Mouse (Mus musculus) stomach, embryonic 16.5 days (tissue): ENCODE data around the gene Srgap1. TPM values are rescaled to one million over a fixed set of nuclear protein-coding genes. Genes with fewer than 3 reads are reported as not detected.

Experiments used
- ATAC-seq: fragments of 200-750 bp; cut with Nextera tagmentation; 2 replicates; pipeline ENCODE4 v1.8.0; 2017; ENCODE audit warnings: moderate number of reproducible peaks, moderate TSS enrichment; ENCODE audit not compliant: insufficient read depth, low FRiP score
- H3K27ac ChIP-seq: fragments of 300-500 bp; sonication (generic); 2 replicates; pipeline ENCODE4 v1.5.1; 2014; ENCODE audit warnings: low read length
- H3K27me3 ChIP-seq: fragments of 300-500 bp; sonication (generic); 2 replicates; pipeline ENCODE4 v1.6.1; 2014; ENCODE audit warnings: low read length, control low read depth, mixed read lengths; ENCODE audit not compliant: control insufficient read depth, insufficient read depth
- H3K36me3 ChIP-seq: fragments of 300-500 bp; sonication (generic); 2 replicates; pipeline ENCODE4 v1.6.1; 2014; ENCODE audit warnings: low read length; ENCODE audit not compliant: control insufficient read depth, insufficient read depth
- H3K4me1 ChIP-seq: fragments of 300-500 bp; sonication (generic); 2 replicates; pipeline ENCODE4 v1.6.1; 2014; ENCODE audit warnings: low read length, control low read depth, mixed read lengths; ENCODE audit not compliant: control insufficient read depth, insufficient read depth
- H3K4me2 ChIP-seq: fragments of 300-500 bp; sonication (generic); 2 replicates; pipeline ENCODE4 v1.6.1; 2014; ENCODE audit warnings: low read depth, low read length, mixed read lengths
- H3K4me3 ChIP-seq: fragments of 300-500 bp; sonication (generic); replicated peaks from 2 replicates; pipeline ENCODE4 v1.5.1; 2014; ENCODE audit warnings: mild to moderate bottlenecking, low read length
- H3K9ac ChIP-seq: fragments of 300-500 bp; sonication (generic); 2 replicates; pipeline ENCODE4 v1.6.1; 2014; ENCODE audit warnings: low read length
- H3K9me3 ChIP-seq: fragments of 300-500 bp; sonication (generic); replicated peaks from 2 replicates; pipeline ENCODE4 v1.6.1; 2016; ENCODE audit warnings: low read length, control low read depth; ENCODE audit not compliant: control insufficient read depth
- WGBS: fragments of 180-500 bp; shearing (Covaris S2); extraction: QIAGEN DNeasy Blood & Tissue Kit; methylation state at CpG from one replicate; pipeline ENCODE4 v1.1.7; 2014; 5-methylcytosine and 5-hydroxymethylcytosine counted together
- polyA plus RNA-seq: library from polyadenylated mRNA; unstranded; fragments of >200 nt; fragmentation: Nextera tagmentation; extraction: Ambion mirVana; gene quantifications from 2 replicates; pipeline ENCODE4 v1.2.1, GENCODE M21; 2015

Srgap1 gene
- polyA plus RNA-seq, 1 experiment from 2014 or later = 5.6 TPM

DNA sequence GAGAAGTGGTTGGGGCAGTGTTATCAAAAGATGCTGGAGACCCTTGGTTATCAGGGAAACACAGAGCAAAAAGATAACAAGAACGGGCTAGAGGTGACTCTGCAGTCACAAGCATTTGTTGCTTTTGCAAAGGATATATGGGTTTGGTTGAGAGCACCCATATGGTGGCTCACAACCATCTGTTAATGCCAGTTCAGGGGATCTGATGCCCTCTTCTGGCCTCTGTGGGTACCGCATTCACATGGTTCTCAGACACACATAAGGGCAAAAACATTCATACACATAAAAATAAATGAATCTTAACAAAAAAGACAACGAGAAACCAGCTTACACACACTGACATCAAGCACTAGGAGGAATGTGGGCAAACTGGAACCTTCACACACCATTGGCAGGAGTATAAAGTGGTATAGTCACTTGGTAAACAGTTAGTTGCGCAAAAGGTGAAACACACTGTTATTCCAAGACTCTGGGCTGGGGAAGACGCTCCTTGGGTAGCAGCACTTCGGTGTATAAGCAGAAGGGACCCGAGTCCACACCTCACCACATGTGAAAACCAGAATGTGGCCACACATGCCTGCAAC is 191.2 kb downstream of the Srgap1 start:
- no peaks in the 10 kb centered on the region for H3K9me3 ChIP-seq
- no peak overlapping the region for H3K4me3 ChIP-seq
- H3K4me1 ChIP-seq = 0 out of 2 replicates have a peak, but pooled peaks cover under 1% of the 10 kb centered on the region
- no peaks in the 10 kb centered on the region for H3K27me3 ChIP-seq
- H3K36me3 ChIP-seq = peaks cover 3% of the 10 kb centered on the region; the same call in 1 of the 2 replicates
- H3K4me2 ChIP-seq = no peak overlapping the region
- H3K27ac ChIP-seq = no peak overlapping the region
- 77% methylated on average over 7 of the region's 7 CpGs for WGBS
- no peak for ATAC-seq
- H3K9ac ChIP-seq = no peak overlapping the region

DNA sequence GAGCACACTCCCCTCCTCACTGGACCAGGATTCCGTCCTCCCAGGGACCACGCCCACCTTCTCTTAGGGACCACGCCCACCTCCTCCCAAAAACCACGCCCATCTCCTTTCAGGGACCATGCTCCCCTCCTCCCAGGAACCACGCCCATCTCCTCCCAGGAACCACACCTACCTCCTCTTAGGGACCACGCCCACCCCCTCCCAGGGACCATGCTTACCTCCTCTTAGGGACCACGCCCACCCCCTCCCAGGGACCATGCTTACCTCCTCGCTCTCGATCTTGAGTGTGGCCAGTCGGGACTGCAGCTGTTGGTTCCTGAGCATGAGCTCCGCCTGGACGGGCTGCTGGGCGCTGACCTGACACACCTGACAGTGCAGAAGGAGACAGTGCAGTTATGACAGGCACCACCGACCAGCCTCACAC is 193.7 kb downstream of the Srgap1 start:
- no peaks in the 10 kb centered on the region for H3K4me1 ChIP-seq
- H3K27ac ChIP-seq = no peak overlapping the region
- ATAC-seq = no peak
- no peak overlapping the region for H3K4me3 ChIP-seq
- WGBS = 45% methylated on average over 14 of the region's 14 CpGs
- H3K9ac ChIP-seq = no peak overlapping the region
- no peak overlapping the region for H3K4me2 ChIP-seq
- no peaks in the 10 kb centered on the region for H3K27me3 ChIP-seq
- peaks cover 3% of the 10 kb centered on the region; the same call in 1 of the 2 replicates for H3K36me3 ChIP-seq
- H3K9me3 ChIP-seq = no peaks in the 10 kb centered on the region

DNA sequence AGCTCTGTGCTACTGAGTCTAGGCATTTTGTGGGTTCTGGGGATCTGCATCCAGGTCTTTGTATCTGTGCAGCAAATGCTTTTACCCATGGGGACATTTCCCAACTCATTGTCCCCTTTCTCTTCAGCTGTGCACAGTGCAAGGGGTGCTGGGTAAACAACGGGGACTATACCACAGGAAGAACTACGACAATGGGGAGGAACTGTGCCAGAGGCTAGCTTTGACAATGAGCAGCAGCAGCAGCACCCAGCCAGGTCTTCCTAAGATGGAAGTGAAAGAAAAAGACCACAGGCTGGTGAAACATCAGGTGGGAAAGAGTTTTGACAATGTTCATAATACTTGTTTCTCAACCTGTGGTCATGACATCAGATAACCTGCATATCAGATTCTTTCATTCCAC is 197.6 kb downstream of the Srgap1 start:
- no peak overlapping the region for H3K27ac ChIP-seq
- WGBS = 60% methylated on average over 2 of the region's 2 CpGs
- H3K4me3 ChIP-seq = no peak overlapping the region
- no peak for ATAC-seq
- H3K4me2 ChIP-seq = no peak overlapping the region
- no peak overlapping the region for H3K9ac ChIP-seq
- H3K27me3 ChIP-seq = no peaks in the 10 kb centered on the region
- no peaks in the 10 kb centered on the region for H3K9me3 ChIP-seq
- no peaks in the 10 kb centered on the region for H3K36me3 ChIP-seq
- H3K4me1 ChIP-seq = no peaks in the 10 kb centered on the region

DNA sequence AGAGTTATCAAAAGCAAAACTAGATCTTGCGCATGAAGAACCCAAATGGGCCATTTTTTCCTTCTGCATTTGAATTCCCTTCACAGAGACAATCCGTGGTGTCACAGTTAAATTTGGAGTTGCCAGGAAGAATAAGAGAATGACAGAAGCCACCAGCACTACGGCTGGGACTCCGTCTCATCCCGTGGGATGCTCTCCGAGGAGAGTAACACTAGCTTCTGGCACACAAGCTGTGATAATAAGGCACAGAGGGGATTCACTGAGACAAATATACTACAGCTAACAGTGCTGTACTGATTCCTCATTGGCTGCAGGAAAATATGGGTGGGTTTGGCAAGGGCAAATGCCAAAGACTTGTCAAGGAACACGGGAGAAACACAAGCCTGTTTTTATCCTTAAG is 201.4 kb downstream of the Srgap1 start:
- H3K27me3 ChIP-seq = no peaks in the 10 kb centered on the region
- no peak overlapping the region for H3K4me3 ChIP-seq
- H3K4me2 ChIP-seq = no peak overlapping the region
- no peak overlapping the region for H3K9ac ChIP-seq
- 78% methylated on average over 7 of the region's 7 CpGs for WGBS
- H3K4me1 ChIP-seq = no peaks in the 10 kb centered on the region
- H3K36me3 ChIP-seq = no peaks in the 10 kb centered on the region
- no peak for ATAC-seq
- H3K27ac ChIP-seq = no peak overlapping the region
- H3K9me3 ChIP-seq = no peaks in the 10 kb centered on the region

DNA sequence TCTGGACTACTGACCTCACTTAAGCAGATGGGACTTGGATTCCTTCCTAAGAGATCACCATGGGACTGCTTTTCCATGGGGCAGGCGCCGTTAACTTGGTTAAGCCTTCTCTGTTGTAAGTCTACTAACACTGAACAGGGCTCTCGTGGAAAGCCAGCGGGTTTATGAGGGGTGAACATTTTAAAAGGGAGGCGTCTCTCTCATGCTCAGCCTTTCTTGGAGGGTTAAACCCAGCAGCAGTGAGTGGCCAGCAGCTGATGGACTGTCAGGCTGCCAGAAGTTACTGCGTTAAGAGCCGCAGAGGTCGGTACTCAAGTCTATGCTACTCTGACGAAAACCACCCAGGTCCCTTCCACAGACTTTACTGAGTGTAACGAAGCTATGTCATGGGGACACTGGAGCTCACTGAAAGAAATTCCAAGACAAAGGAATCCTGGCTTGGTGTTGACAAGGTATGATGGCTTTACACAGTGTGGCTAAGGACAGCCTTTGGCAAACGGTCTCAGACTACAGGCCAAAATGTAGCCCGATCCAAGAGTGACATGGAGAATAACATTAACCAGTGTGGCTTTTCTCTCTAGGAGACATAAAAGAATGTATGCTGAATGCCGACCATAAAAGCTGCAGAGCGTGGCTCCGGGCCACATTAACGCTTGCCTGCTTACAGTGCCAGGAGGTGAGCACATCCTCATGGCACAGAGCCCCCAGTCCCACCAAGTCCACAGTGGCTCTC is 209.8 kb downstream of the Srgap1 start:
- ATAC-seq = peak; percentile 86
- no peaks in the 10 kb centered on the region for H3K27me3 ChIP-seq
- 0 out of 2 replicates have a peak, but pooled peaks cover 3% of the 10 kb centered on the region for H3K36me3 ChIP-seq
- peak overlapping the region; percentile 30; the same call in 1 of the 2 replicates for H3K4me2 ChIP-seq
- peak overlapping the region; percentile 83 for H3K27ac ChIP-seq
- peak overlapping the region; percentile 40; the same call in 1 of the 2 replicates for H3K9ac ChIP-seq
- peaks cover 6% of the 10 kb centered on the region; the same call in 1 of the 2 replicates for H3K4me1 ChIP-seq
- WGBS = 48% methylated on average over 16 of the region's 16 CpGs
- H3K4me3 ChIP-seq = peak overlapping the region; percentile 27; the same call in 1 of the 2 replicates
- peaks cover 4% of the 10 kb centered on the region; the same call in 1 of the 2 replicates for H3K9me3 ChIP-seq

DNA sequence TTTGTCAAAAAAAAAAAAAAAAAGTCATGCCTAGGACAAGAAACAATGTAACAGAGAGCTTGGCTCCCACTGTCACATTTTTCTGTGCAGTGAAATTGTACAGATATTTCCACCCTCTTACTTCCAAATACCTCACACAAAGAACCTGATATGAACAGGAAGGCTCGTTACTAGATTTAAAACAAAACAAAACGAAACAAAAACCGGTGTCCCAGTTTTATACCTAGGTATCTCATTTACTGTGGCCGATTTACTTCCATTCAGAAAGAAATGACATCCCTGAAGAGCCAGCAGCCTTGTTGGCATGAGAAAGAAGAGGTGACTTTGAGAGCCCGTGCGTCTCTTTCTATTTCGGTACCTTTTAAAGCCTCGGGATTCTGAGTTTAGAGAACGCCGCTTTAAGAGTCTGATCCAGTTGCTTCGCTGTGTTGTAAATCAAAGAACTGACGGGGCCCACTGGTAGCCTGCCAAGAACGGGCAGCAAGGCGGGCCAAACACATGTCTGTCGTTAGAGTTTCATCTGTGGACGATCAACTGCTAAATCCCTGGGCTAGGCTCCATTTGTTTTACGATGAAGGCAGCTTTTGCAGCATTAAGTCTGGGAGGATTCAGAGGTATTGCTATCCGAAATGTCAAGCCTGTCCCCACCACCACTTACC is 210.5 kb downstream of the Srgap1 start:
- WGBS = 40% methylated on average over 18 of the region's 18 CpGs
- Histone ChIP-seq H3K36me3 (0 out of 2 replicates have a peak, but pooled peaks cover 3% of the 10 kb centered on the region), H3K4me1 (peaks cover 6% of the 10 kb centered on the region; the same call in 1 of the 2 replicates), H3K4me2 (peak overlapping the region; percentile 30; the same call in 1 of the 2 replicates), H3K27ac (peak overlapping the region; percentile 83), H3K9me3 (peaks cover 4% of the 10 kb centered on the region; the same call in 1 of the 2 replicates), H3K4me3 (peak overlapping the region; percentile 27), H3K9ac (peak overlapping the region; percentile 40; the same call in 1 of the 2 replicates), H3K27me3 (no peaks in the 10 kb centered on the region)
- peak; percentile 76; the same call in 1 of the 2 replicates for ATAC-seq

DNA sequence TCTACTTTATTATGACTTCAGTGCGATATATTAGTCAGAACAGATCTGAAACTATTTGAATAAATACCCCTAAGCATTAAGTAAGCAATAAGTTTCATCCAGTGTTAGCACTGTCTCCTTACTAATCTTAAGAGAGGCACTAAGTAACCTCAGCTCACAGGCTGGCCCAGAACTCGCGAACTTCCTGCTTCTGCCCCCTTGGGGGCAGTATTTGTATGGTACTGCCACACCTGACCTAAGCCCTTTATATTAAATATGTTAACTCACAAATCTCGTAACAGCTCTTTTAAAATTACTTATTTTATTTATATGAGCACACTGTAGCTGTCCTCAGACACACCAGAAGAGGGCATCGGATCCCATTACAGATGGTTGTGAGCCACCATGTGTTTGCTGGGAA is 213.7 kb downstream of the Srgap1 start:
- no peak overlapping the region for H3K27ac ChIP-seq
- H3K9me3 ChIP-seq = no peaks in the 10 kb centered on the region
- no peaks in the 10 kb centered on the region for H3K36me3 ChIP-seq
- no peak overlapping the region for H3K9ac ChIP-seq
- WGBS = 84% methylated on average over 5 of the region's 5 CpGs
- no peak overlapping the region for H3K4me3 ChIP-seq
- peaks cover 6% of the 10 kb centered on the region; the same call in 1 of the 2 replicates for H3K4me1 ChIP-seq
- H3K4me2 ChIP-seq = no peak overlapping the region
- no peak for ATAC-seq
- no peaks in the 10 kb centered on the region for H3K27me3 ChIP-seq

DNA sequence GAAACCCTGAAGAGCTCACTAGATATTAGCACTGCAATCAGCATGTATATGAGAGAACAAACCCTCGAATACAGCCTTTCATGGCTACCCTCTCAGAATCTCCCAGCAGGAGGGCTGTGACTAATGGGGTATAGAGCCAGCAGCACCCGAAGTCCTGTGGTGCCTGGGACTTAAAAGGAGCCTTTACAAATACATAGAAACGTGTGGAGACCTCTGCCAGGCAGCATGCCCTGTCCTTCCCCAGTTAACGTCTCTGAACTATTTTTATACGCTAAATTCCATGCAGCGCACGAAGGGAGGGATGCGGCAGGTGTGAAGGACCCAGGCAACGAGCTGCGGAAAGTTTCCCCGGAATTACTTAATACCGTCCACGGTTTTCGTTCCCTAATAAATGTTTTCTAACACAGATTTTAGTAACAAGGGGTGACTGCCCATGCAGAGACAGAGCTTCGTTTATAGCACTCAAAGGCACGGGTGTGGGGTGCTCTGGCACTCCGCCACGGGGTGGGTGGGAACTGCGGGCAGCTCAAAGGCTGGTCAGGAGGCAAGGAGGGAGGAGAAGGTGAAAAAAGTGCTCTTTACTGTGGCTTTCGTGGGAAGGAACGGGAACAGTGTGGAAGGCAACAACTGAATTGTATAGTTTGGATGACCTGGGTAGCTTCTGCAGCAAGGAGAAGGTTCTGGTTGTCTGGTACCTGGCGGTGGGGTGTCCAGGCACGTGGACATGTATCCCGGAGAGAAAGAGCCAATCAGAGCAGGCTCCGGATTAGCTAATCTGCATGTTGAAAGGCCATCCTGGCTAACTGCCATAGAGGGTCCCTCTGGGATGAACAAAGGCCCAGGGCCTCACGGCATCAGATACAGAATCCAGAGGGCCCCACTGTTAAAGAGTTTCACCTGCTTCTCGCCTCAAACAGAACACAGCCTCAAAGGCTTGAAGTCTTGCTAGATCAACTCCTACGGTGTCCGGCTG is 216.5 kb downstream of the Srgap1 start:
- no peak for ATAC-seq
- Histone ChIP-seq H3K4me2 (no peak overlapping the region), H3K9ac (no peak overlapping the region), H3K4me3 (no peak overlapping the region), H3K27ac (no peak overlapping the region), H3K36me3 (no peaks in the 10 kb centered on the region), H3K9me3 (no peaks in the 10 kb centered on the region), H3K4me1 (no peaks in the 10 kb centered on the region), H3K27me3 (no peaks in the 10 kb centered on the region)
- WGBS = 73% methylated on average over 29 of the region's 29 CpGs
